Mouse (Mus musculus): Measurements from ENCODE around the gene Slc19a1.

The Slc19a1 gene

DNA sequence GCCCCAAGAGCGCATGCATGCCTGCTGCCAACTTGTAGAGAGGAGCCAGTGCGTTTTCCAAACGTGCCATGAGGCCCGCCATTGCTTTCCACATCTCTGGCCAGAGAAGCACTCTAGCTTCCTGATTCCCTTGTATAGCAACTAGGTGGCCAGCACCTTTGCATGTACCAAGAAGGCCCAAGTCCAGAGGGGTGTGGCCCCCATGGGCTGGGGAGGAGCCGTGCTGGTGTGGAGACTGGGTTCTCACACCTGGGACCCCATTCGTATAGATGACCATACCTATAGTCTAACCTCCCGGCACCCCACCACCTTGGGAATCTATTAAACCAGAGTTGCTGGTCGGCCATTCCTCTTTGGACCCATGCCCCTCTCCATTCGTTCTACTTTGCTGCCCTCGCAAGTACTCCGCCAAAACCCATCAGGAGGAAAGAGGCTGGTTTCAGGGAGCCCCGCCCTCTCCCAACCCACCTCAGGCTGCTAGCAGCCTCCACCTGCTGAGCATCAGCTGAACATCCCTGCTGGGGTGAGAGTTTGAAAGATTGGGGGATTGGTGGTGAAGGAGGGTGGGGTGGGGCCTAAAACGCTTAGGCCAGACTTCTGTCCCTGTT, at the start of gene Slc19a1:
Slc19a1 (plus strand) TSS at position 474 of the 608 bp plus-strand sequence.
- peak; percentile 75 for DNase-seq

DNA sequence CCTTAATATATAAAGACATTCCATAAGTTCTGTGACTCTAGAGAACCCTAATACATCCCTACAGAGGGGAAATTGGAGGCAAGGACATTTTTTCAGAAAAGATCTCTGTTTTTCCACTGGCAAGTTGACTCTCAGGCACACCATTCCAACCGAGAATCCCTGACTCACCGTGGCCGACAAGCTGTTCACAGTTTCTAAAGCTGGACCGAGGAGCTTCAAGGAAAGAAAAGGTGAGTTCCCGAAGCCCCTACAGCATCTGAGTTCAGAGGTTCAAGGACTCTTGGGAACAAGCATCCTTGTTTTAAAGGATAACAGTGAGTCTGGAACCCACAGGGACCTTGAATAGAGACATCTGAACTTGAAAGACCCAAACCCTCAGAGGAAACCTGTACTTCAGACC, 43.5 kb upstream of the Slc19a1 start:
- no peak for DNase-seq

DNA sequence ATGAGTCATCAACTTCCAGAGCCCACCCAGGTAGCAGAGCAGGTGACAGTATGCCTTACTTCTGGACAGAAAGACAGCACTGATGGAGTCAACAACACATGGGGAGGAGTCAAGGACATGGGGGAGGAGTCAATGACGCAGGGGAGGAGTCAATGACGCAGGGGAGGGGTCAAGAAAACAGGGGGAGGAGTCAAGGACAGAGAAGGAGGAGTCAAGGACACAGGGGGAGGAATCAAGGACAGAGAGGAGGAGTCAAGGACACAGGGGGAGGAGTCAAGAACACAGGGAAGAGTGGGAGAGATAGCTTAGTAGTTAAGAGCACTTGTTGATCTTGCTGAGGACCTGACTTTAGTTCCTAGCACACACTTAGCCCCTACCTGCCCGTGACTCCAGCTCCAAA, 39.6 kb upstream of the Slc19a1 start:
- no peak for DNase-seq

DNA sequence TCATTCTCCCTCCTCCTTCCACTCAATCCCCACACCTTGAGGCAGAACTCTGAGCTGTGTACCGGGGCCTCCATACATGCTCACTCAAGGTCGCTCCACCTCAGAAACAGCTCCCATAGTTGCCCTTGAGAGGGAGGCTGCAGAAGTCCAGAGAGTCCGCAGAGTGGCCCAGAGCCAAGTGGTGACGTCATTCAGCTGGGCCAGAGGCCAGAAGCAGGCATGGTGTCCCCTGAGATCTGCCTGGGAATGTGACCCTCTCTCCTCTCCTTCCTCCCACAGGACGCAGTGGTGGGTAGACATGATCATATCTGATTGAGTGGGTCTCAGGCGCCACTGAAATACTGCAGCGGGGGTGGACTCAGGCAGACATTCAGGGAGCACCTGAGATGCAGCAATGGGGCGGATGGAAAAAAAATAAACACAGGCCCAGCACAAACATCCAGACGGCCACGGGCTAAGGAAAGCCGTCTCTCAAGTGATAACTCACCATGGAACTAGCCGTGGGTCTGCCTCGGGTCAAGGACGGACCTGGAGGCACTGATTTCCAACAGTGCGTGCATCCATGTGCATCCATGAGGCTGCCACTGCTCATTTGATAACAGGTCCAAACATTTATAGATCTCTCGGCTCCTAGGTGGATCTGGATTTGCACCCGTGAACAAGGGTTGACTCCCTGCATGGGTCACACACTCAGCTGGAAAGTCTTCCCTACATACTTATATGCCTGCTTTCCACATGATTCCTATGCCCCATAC, 34.1 kb upstream of the Slc19a1 start:
- DNase-seq, result peak; percentile 89

DNA sequence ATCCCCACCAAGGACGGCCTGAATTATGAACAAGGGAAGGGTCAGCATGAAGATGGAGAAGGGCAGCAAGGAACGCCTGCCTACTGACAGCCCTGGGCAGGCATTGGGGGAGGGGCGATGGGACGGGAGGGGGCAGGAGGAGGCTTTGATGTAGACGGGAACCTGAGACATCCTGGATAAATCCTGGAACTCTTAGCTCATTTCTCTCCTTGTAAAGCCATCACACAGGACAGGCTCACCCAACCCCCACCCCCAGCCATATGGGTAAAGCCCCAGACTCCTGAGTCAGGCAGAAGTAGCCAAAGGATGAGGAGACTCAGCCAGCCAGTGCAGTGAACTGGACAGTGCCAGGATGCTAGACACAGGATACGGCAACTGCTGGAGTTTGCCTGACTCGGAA, 27.1 kb upstream of the Slc19a1 start:
- no peak for DNase-seq

DNA sequence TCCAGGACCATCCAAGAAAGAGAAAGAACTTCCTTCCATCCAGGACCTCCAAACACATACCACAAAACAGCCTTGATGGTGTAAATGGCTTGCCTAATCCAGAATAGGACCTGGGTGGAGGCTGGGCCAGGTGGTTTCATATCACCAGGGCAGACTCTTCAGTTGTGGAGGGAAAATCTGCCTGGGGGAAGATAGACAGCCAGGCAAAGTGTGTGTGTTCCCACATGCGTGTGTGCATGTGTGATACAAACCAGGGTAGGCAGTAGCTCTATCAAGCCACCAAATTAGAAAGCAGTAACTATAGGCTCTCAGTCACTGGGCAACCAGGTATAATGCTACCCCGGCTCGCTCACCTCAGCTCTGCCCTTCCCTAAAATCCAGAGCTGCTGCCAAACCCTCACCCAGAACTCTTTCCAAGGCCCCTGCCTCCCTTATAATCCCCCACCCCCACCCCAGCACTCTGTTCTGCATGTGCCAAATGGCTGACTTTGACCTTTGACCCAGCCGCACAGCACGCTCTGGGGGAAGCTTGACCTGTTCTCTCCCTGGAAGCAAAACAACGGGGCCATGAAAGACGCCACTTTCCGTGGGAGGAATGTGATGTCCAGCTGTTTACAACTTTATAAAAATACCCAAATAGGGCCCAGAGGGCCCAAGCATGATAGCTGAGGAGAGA, 24.5 kb upstream of the Slc19a1 start:
- DNase-seq, result peak; percentile 36

DNA sequence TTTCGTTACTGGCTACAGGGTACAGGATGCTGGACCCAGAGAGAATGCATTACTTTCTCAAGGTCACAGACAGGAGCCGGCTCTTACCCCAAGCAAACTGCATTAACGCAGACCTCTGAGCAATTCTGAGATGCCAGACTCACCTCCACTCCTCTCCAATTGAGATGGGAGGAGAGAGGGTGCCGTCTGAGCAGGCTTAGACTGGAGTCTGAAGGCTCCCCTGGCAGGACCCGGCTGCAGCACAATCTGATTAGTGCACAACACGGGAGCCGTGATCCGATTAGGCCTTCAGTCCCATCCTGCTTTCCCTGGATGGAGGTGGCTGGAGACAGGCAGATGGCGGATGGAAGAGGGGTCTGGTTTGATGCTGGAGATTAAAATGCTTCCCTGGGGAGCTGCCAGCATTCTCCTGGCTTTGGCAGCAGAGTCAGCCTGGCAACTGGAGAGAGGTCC, 23.9 kb upstream of the Slc19a1 start:
- peak; percentile 72 for DNase-seq

DNA sequence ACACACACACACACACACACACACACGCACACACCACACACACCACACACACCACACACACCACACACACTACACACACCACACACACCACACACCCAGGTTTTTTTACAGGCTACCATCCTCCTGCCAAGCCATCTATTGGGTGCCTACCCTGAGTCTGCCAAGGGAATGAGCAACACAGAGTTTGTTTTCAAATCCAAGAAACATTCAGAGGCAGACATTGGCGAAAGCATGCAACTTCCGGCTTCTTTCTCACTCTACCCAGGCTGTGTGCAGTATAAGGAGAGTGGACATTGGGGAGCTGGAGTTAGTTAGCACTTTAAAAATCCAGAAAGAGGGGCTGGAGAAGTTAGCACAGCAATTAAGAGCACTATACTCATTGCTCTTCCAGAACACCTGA, 23.3 kb upstream of the Slc19a1 start:
- DNase-seq, result no peak

DNA sequence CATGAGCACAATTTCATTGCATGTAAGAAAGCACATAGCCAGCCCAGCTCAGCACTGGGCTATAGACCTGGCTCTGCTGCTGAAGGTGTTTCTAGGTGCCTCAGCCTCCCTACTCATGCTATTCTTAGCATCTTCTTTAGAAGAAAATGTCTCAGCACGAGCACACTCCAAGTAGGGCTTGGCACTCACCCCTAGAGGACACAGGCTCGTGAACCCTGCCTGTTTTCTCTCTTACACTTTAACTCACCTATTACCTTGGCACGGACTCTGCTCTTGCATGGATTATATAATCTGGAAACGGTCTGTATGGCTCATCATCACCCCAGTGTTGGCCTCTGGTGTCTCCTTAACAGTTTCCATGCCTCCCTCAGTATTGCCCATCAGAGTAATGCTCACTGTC, 20.4 kb upstream of the Slc19a1 start:
- peak; percentile 85 for DNase-seq

DNA sequence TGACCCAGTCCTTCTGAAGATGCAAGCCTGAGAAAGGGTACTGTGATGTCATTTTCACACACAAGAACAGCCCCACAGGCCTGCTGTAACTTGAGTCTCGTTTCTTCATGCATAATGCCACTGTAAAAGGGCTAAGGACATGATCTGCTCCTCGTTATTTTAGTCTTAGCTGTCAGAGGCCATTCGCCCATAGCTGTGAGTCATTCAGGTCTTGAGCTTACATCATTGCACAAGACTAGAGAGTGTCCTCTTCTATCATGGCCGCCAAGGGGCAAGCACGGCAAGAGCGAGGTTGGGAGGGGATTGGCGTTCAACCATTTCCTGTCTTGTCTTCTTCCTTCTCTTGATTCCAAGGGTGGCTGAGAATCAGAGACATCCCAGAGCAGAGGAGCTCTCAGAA, 16.0 kb upstream of the Slc19a1 start:
- DNase-seq, result no peak

DNA sequence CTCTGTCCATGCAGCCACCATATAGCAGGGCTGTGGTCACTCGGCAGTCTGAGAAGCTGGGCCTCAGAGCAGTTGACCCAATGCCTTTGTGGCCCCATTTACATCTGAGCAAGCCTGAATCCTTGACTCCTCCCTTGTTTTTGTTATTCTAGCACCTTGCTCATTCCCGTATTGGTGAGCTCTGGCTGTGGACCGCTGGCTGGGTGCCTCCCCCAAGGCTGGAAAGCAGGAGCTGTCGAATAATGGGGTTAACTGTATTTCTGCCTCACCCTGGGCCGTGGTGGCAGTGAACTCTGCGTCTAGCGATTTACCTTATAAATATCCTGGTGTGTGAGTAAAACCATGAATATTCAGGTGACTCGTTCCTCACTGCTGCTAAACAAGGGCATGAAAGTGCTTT, 15.5 kb upstream of the Slc19a1 start:
- no peak for DNase-seq

DNA sequence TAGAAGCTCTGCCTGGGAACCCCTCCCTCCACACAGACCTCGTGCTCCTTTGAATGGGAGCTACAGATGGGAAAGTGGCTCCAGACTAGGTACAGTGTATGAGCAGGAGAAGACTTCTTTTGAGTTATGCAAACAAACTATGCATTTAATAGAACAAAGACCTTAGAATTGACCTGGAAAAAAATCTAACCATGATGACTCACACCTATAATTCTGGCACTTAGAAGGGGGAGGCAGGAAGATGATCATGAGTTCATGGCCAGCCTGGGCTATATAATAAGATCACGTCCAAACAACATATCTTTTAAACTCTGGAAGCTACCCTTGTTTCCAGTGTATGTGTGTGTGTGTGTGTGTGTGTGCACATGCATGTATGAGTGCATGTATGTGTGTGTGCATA, 15.0 kb upstream of the Slc19a1 start:
- no peak for DNase-seq

DNA sequence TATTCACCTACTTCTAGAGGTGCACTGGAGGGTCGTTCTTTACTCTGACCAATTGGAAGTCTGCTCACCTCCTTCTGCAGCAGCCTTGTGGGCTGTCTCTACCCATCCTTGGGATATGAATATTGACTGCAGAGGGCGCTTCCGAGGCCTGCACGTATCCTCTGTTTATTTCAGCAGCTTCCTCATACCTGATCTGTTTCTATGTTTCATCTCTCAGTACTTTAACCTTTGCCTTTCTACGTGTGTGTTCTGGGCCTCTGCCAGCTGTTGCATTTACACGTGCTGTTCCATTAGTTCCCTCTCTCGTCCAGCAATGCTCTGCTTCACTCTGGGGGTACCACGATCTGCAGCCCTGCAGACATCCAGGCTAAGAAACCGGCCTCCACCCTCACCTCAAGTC, 14.4 kb upstream of the Slc19a1 start:
- DNase-seq, result peak; percentile 39

DNA sequence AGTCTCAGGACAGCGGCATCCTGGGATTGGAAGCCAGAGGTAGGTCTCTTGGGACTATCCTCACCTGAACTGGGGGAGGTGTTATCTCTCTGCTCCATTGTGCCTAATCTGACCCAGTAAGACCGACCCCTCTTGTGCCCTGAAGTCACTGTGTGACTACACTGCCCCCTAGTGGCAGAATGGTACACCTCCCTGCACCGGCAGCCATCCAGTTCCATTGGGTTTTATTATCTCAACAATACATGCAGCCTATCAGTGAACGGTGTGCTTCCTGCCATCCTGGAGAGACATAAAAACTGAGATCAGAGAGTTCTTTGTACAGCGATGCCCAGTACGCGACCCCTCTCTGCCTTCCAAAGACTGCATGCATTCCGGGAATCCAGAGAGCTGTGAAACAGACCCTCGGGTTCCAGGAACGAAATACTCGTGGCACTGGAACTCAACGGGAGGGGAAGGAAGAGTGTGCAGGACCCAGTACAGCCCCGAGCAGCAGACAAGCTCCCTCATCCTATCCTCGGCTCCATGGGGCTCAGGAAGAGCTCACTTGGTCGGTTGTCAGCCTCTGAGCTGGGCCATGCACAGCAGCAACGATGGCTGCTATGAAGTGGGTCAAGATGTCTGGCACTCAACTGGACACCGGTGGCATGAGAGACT, 10.5 kb upstream of the Slc19a1 start:
- peak; percentile 74 for DNase-seq

DNA sequence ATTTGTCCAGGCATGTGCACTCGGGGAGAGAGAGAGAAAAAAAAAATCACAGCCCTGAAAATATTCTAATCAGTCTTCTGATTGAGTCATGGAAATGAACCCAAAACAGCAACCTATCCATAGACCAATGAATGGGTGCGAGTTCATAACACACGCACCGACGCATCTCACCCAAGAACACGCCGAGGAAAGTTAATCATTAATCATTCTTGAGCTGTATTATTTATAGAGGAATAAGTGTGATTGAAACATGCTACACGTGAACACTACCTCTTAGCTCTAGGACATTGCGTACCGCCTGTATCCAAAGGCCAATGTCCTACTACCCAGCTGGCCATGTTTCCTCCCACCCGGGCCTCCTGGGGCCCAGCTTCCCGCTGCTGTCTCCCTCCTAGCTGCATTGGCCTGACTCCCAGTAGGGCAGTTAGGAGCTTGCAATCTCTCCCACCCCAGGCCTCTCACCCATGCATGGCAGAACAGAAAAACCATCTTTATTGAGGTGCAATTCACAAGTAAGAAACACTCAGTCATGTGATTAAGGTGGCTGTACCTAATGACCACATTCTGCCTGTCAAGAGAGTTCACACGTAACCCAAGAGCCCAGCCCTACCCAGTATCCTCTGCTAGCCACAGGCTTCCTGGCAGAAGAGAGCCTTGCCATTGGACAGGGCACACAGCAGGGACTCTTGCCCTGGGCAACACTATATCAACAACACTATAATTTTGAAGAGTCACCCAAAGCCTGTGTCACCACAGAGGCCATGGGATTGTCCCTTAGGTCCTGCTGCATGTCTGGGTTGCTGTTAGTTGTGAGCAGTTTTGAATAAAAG, 9.5 kb upstream of the Slc19a1 start:
- peak; percentile 87 for DNase-seq

DNA sequence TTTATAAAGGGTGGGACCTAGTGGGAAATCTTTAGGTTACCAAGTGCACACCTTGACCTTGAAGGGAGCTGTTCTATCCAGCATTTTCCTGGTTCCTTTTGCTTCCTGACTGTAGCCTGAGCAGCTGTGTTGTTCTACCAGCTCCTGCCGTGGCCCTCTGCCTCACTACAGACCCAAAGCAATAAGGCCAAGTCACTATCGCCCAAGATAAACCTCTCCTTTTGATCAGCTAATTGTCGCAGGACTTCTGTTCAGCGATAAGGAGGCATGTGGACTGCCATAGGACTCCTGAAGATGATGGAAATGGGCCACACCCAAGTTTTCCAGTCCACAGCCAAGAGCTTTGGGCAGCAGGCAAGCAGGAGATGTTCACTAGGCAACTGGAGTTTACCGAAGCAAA, 7.8 kb upstream of the Slc19a1 start:
- no peak for DNase-seq

DNA sequence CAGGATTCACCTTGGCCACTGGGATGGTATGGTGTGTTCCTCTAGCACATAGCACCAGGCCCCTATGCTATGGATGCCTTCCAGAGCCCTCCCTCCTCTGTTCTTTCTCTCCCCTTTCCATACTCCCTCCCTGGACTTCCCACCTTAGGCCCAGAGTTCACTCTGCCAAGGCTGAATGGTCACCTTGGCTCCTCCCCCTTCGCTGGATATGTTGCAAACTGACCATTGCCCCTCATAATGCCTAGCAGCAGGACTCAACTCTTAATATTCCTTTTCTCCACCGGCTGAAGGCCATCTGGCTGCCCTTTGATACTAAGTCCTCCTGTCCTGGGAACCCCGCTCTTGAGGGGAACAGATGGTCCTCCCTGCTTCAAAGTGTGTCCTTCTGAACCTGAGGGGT, 5.1 kb upstream of the Slc19a1 start:
- peak; percentile 92 for DNase-seq

DNA sequence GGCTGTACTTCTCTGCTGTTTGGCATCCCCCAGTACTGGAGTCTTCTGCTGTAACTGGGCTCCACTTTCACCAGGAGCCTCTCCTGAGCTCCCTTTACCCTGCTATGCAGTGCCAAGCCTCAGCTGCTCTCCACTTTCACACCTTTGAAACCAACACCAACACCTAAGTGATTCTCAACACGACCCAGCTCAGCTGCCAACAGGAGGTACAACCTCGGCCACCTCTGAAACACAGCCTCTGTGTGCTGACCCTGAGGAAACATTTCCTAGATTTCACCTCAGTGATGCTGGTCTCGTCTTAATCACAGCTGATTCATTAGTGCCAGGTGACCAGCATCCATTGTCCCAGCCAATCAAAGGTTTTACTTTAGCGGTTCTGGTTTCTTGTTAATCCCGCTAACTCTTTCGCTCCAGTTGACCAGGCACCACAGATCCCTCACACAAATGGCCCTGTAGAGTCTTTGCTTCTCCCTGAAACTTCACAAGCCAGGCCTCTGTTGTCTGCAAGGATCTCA, 3.2 kb upstream of the Slc19a1 start:
- peak; percentile 52 for DNase-seq

DNA sequence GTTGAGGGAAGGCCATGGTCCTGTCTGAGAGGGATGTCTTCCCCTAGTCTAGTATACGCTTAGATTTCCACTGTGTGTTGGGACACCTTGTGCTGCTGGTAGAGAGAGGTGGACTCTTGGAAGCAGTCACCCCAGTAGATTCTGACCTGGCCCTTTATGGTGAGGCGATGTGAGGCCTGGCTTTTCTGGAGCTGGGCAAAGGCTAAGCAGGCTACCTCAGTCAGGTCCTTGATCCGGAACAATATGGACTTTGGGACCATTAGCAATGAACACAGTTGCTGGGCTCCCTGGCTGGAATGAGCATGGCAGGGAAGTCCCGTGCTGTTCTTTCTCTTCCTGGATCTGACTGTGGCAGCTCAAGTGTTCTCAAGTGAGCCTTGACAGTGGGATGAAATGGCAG, 2.3 kb upstream of the Slc19a1 start:
- peak; percentile 88 for DNase-seq

DNA sequence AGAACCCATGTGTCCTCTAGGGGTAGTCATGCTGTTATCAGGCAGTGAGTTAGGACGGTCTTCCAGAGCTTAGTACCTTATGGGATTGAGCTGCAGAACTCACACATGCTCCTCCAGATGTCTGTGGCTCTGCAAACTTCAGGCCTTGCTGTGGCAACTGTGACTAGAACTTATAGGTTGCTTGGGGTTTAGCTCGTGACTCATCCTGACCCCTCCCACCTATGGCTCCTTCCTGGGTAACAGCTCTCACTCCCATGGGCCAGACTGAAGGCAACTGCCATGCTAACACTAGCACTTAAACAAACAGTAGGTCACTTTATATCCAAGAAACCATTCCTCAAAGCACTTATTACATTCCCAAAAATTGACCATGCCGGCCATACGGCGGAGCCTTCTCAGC, 1.4 kb upstream of the Slc19a1 start:
- no peak for DNase-seq

DNA sequence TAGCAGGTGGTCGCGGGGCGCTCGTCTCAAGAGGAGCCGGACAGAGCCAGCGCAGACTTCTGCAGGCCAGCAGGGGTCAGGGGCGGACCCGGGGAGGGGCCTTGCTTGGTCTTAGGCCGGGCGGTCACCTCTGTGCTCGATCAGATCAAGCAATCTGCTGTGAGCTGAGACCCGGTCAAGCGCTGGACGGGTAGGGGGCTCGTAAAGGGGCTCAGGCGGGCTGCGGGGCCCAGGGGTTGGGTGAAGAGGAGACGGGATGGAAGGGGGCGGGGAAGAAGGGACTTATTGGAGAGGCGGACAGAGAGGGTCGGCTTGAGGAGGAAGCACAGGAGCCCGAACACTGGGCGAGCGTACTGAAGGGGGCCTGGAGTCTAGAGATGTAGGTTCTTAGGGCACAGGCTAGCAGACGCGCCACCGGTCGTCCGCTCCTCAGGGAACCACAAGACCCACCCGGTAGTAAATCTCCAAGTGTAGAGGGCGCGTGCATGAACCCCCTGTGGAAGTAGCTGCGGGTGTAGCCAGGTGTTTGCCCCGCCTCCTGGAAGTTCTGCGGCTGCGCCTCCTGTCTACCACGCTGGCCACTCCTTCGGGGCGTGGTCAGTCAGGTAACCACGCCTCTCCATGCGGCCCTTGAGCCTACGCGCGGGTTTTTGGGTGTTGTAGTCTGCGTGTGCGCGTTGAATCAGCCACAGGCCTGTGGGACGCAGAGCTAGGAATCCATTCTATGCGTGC, 716 bp downstream of the Slc19a1 start:
- peak; percentile 95 for DNase-seq

Data from kidney, adult 11 months (tissue).